Mouse (Mus musculus) liver, embryonic 14.5 days (tissue): ENCODE results near the gene Otud7b. TPM values are rescaled to one million over a fixed set of nuclear protein-coding genes. Genes with fewer than 3 reads are reported as not detected.

Experiments used
- ATAC-seq: fragments of 200-750 bp; cut with Nextera tagmentation; 2 replicates; pipeline ENCODE4 v1.8.0; 2017; ENCODE audit warnings: moderate number of reproducible peaks, mild to moderate bottlenecking, moderate library complexity; ENCODE audit not compliant: insufficient read depth
- DNase-seq, 3 experiments: peaks; one replicate each; pipeline ENCODE4 v3.0.0-alpha.2; 2012 to 2013; ENCODE audit warnings: low read depth in 3 of 3, low spot score in 3 of 3
- H3K27ac ChIP-seq: fragments of 300-500 bp; sonication (generic); 2 replicates; pipeline ENCODE4 v1.5.1; 2014; ENCODE audit warnings: moderate library complexity, mild to moderate bottlenecking, control low read depth, inconsistent platforms
- H3K27me3 ChIP-seq: fragments of 300-500 bp; sonication (generic); 2 replicates; pipeline ENCODE4 v1.6.1; 2014; ENCODE audit warnings: mild to moderate bottlenecking, low read length, moderate library complexity; ENCODE audit not compliant: control insufficient read depth, insufficient read depth
- H3K36me3 ChIP-seq: fragments of 300-500 bp; sonication (generic); replicated peaks from 2 replicates; pipeline ENCODE4 v1.6.1; 2014; ENCODE audit warnings: low read depth; ENCODE audit not compliant: control insufficient read depth, insufficient read depth
- H3K4me1 ChIP-seq, 2 experiments: fragments of 200-500 bp in 1 of 2; fragments of 300-500 bp in 1 of 2; sonication (generic) in 1 of 2; replicated peaks; 2 replicates each; pipeline ENCODE4 v1.6.1; 2012 to 2014; ENCODE audit warnings: antibody characterized with exemption in 1 of 2, inconsistent platforms in 1 of 2, low read length in 1 of 2; ENCODE audit not compliant: control insufficient read depth in 2 of 2, insufficient read depth in 2 of 2
- H3K4me2 ChIP-seq: fragments of 300-500 bp; sonication (generic); 2 replicates; pipeline ENCODE4 v1.6.1; 2014; ENCODE audit warnings: low read depth, mild to moderate bottlenecking, control low read depth, moderate library complexity
- H3K4me3 ChIP-seq, 2 experiments: fragments of 200-500 bp in 1 of 2; fragments of 300-500 bp in 1 of 2; sonication (generic) in 1 of 2; 2 replicates each; pipeline ENCODE4 v1.5.1; 2012 to 2014; ENCODE audit warnings: low read depth in 2 of 2, low read length in 2 of 2, mild to moderate bottlenecking in 2 of 2, control low read depth in 1 of 2, inconsistent platforms in 1 of 2, moderate library complexity in 1 of 2; ENCODE audit not compliant: insufficient read depth in 1 of 2
- H3K9ac ChIP-seq: fragments of 300-500 bp; sonication (generic); replicated peaks from 2 replicates; pipeline ENCODE4 v1.6.1; 2014; ENCODE audit warnings: mild to moderate bottlenecking, control low read depth, moderate library complexity
- H3K9me3 ChIP-seq: fragments of 300-500 bp; sonication (generic); 2 replicates; pipeline ENCODE4 v1.6.1; 2016; ENCODE audit warnings: low read length, mixed read lengths; ENCODE audit not compliant: control insufficient read depth
- CTCF ChIP-seq: IDR thresholded peaks from 2 replicates; pipeline ENCODE4 v1.5.1; 2016; ENCODE audit warnings: antibody characterized with exemption, low read depth, control low read depth
- EP300 ChIP-seq: IDR thresholded peaks from 2 replicates; pipeline ENCODE4 v1.6.1; 2016; ENCODE audit warnings: antibody characterized with exemption, low read depth
- WGBS: fragments of 180-500 bp; shearing (Covaris S2); extraction: QIAGEN DNeasy Blood & Tissue Kit; methylation state at CpG from one replicate; pipeline ENCODE4 v1.1.7; 2014; ENCODE audit not compliant: insufficient replicate concordance; 5-methylcytosine and 5-hydroxymethylcytosine counted together
- polyA plus RNA-seq, 2 experiments: library from polyadenylated mRNA; depleted of rRNA in 1 of 2; stranded (reverse) in 1 of 2; unstranded in 1 of 2; fragments of >200 nt; fragmentation: Nextera tagmentation in 1 of 2; extraction: Ambion mirVana in 1 of 2; gene quantifications; 2 replicates each; pipeline versions ENCODE4 v1.2.1 to v1.2.3; 2012 to 2014

The Otud7b gene
- polyA plus RNA-seq, 2 experiments, result 3.5 to 5.2 TPM

DNA sequence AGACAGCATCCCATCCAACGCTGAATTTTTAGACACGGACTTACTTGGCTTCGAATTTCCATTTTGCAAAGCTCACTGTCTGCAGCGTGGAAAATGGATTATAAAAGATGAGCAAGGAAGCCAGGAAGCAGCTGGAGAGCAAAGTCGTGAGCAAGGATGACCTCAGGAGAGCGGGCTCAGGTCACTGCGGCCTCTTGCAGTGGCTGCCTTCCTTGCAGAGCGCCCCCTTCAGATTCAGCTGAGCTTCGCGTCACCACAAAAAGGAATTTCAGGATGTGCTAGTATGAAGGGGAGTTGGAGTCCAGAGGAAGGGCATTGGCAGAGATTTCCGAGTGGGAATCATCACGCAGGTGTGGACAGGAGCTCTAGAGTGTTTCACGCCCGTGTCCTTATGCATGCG, 104.9 kb downstream of the Otud7b start:
- WGBS, result 29% methylated on average over 15 of the region's 15 CpGs
- Histone ChIP-seq H3K36me3 (no peaks in the 10 kb centered on the region), H3K27me3 (no peaks in the 10 kb centered on the region), H3K4me2 (no peak overlapping the region), H3K4me3 (no peak overlapping the region), H3K27ac (no peak overlapping the region), H3K9me3 (no peaks in the 10 kb centered on the region), H3K4me1 (no peaks in the 10 kb centered on the region), H3K9ac (no peak overlapping the region)
- TF ChIP-seq EP300 (no peak), CTCF (peak; percentile 54)
- no peak for ATAC-seq
- DNase-seq, result no peak

Other genes with a start within 250 kb of the Otud7b start
- 9.9 and 18.9 TPM in 2 replicates for gene Prpf3, start 248.6 kb upstream of the Otud7b start, polyA plus RNA-seq (2012; rRNA removed)
- 27.2 and 27.5 TPM in 2 replicates for gene Prpf3, start 248.6 kb upstream of the Otud7b start, polyA plus RNA-seq (2014; fragmentation: Nextera tagmentation; extraction: Ambion mirVana)
- gene Mrps21, start 233.0 kb upstream of the Otud7b start, polyA plus RNA-seq (2012; rRNA removed), result 72.5 and 119 TPM in 2 replicates
- 224 and 226 TPM in 2 replicates for gene Mrps21, start 233.0 kb upstream of the Otud7b start, polyA plus RNA-seq (2014; fragmentation: Nextera tagmentation; extraction: Ambion mirVana)
- gene Ciart, start 222.3 kb upstream of the Otud7b start, polyA plus RNA-seq (2012; rRNA removed), result 0.57 and 0.73 TPM in 2 replicates
- gene Ciart, start 222.3 kb upstream of the Otud7b start, polyA plus RNA-seq (2014; fragmentation: Nextera tagmentation; extraction: Ambion mirVana), result 0.32 and 0.53 TPM in 2 replicates
- gene BC028528, start 212.5 kb upstream of the Otud7b start, polyA plus RNA-seq (2012; rRNA removed), result 3.2 and 5.1 TPM in 2 replicates
- gene BC028528, start 212.5 kb upstream of the Otud7b start, polyA plus RNA-seq (2014; fragmentation: Nextera tagmentation; extraction: Ambion mirVana), result 3.8 and 5.1 TPM in 2 replicates
- gene Aph1a, start 210.6 kb upstream of the Otud7b start, polyA plus RNA-seq (2012; rRNA removed), result 26.2 and 28.6 TPM in 2 replicates
- gene Aph1a, start 210.6 kb upstream of the Otud7b start, polyA plus RNA-seq (2014; fragmentation: Nextera tagmentation; extraction: Ambion mirVana), result 14.0 and 16.1 TPM in 2 replicates
- 4.8 and 5.3 TPM in 2 replicates for gene Car14, start 199.8 kb upstream of the Otud7b start, polyA plus RNA-seq (2012; rRNA removed)
- gene Car14, start 199.8 kb upstream of the Otud7b start, polyA plus RNA-seq (2014; fragmentation: Nextera tagmentation; extraction: Ambion mirVana), result 9.3 and 11.1 TPM in 2 replicates
- gene Anp32e, start 175.3 kb upstream of the Otud7b start, polyA plus RNA-seq (2012; rRNA removed), result 39.5 and 104 TPM in 2 replicates
- 39.5 and 45.3 TPM in 2 replicates for gene Anp32e, start 175.3 kb upstream of the Otud7b start, polyA plus RNA-seq (2014; fragmentation: Nextera tagmentation; extraction: Ambion mirVana)
- 6.1 and 9.0 TPM in 2 replicates for gene Plekho1, start 108.5 kb upstream of the Otud7b start, polyA plus RNA-seq (2012; rRNA removed)
- gene Plekho1, start 108.5 kb upstream of the Otud7b start, polyA plus RNA-seq (2014; fragmentation: Nextera tagmentation; extraction: Ambion mirVana), result 3.6 and 5.4 TPM in 2 replicates
- 4.8 and 6.6 TPM in 2 replicates for gene Vps45, start 46.1 kb upstream of the Otud7b start, polyA plus RNA-seq (2012; rRNA removed)
- gene Vps45, start 46.1 kb upstream of the Otud7b start, polyA plus RNA-seq (2014; fragmentation: Nextera tagmentation; extraction: Ambion mirVana), result 9.0 and 9.8 TPM in 2 replicates
- gene Mtmr11, start 57.5 kb downstream of the Otud7b start, polyA plus RNA-seq (2012; rRNA removed), result 2.7 and 2.8 TPM in 2 replicates
- gene Mtmr11, start 57.5 kb downstream of the Otud7b start, polyA plus RNA-seq (2014; fragmentation: Nextera tagmentation; extraction: Ambion mirVana), result 1.9 and 2.1 TPM in 2 replicates
- 48.2 and 54.2 TPM in 2 replicates for gene Sf3b4, start 67.8 kb downstream of the Otud7b start, polyA plus RNA-seq (2012; rRNA removed)
- 75.4 and 83.8 TPM in 2 replicates for gene Sf3b4, start 67.8 kb downstream of the Otud7b start, polyA plus RNA-seq (2014; fragmentation: Nextera tagmentation; extraction: Ambion mirVana)
- gene Sv2a, start 76.6 kb downstream of the Otud7b start, polyA plus RNA-seq (2012; rRNA removed), result 0.39 and 0.48 TPM in 2 replicates
- 0.10 and 0.39 TPM in 2 replicates for gene Sv2a, start 76.6 kb downstream of the Otud7b start, polyA plus RNA-seq (2014; fragmentation: Nextera tagmentation; extraction: Ambion mirVana)
- 32.2 and 34.0 TPM in 2 replicates for gene Bola1, start 115.2 kb downstream of the Otud7b start, polyA plus RNA-seq (2012; rRNA removed)
- 49.4 and 49.7 TPM in 2 replicates for gene Bola1, start 115.2 kb downstream of the Otud7b start, polyA plus RNA-seq (2014; fragmentation: Nextera tagmentation; extraction: Ambion mirVana)
- 0.68 TPM in 1 of 2 replicates, not detected in the other for gene Hist2h2ab, start 115.3 kb downstream of the Otud7b start, polyA plus RNA-seq (2012; rRNA removed)
- 0.52 TPM in 1 of 2 replicates, not detected in the other for gene Hist2h2ab, start 115.3 kb downstream of the Otud7b start, polyA plus RNA-seq (2014; fragmentation: Nextera tagmentation; extraction: Ambion mirVana)
- 18.5 and 20.7 TPM in 2 replicates for gene Hist2h2ac, start 116.4 kb downstream of the Otud7b start, polyA plus RNA-seq (2012; rRNA removed)
- 14.0 and 18.2 TPM in 2 replicates for gene Hist2h2ac, start 116.4 kb downstream of the Otud7b start, polyA plus RNA-seq (2014; fragmentation: Nextera tagmentation; extraction: Ambion mirVana)
- 8.7 and 8.9 TPM in 2 replicates for gene Hist2h2be, start 116.6 kb downstream of the Otud7b start, polyA plus RNA-seq (2012; rRNA removed)
- gene Hist2h2be, start 116.6 kb downstream of the Otud7b start, polyA plus RNA-seq (2014; fragmentation: Nextera tagmentation; extraction: Ambion mirVana), result 6.4 and 9.1 TPM in 2 replicates
- 91.6 and 122 TPM in 2 replicates for gene Hist2h3c2, start 134.6 kb downstream of the Otud7b start, polyA plus RNA-seq (2012; rRNA removed)
- 13.6 and 14.6 TPM in 2 replicates for gene Hist2h3c2, start 134.6 kb downstream of the Otud7b start, polyA plus RNA-seq (2014; fragmentation: Nextera tagmentation; extraction: Ambion mirVana)
- 32.9 and 34.5 TPM in 2 replicates for gene Hist2h2aa2, start 135.7 kb downstream of the Otud7b start, polyA plus RNA-seq (2012; rRNA removed)
- gene Hist2h2aa2, start 135.7 kb downstream of the Otud7b start, polyA plus RNA-seq (2014; fragmentation: Nextera tagmentation; extraction: Ambion mirVana), result 34.2 and 39.0 TPM in 2 replicates
- gene Hist2h2aa1, start 141.0 kb downstream of the Otud7b start, polyA plus RNA-seq (2012; rRNA removed), result 45.7 and 46.3 TPM in 2 replicates
- 32.0 TPM in 2 replicates for gene Hist2h2aa1, start 141.0 kb downstream of the Otud7b start, polyA plus RNA-seq (2014; fragmentation: Nextera tagmentation; extraction: Ambion mirVana)
- 2.4 and 3.6 TPM in 2 replicates for gene Hist2h3c1, start 142.2 kb downstream of the Otud7b start, polyA plus RNA-seq (2012; rRNA removed)
- gene Hist2h3c1, start 142.2 kb downstream of the Otud7b start, polyA plus RNA-seq (2014; fragmentation: Nextera tagmentation; extraction: Ambion mirVana), result 2.6 and 5.7 TPM in 2 replicates
- gene Hist2h4, start 158.8 kb downstream of the Otud7b start, polyA plus RNA-seq (2012; rRNA removed), result 12.2 and 16.3 TPM in 2 replicates
- gene Hist2h4, start 158.8 kb downstream of the Otud7b start, polyA plus RNA-seq (2014; fragmentation: Nextera tagmentation; extraction: Ambion mirVana), result 15.1 TPM in 2 replicates
- gene Hist2h3b, start 164.1 kb downstream of the Otud7b start, polyA plus RNA-seq (2012; rRNA removed), result 68.0 and 127 TPM in 2 replicates
- gene Hist2h3b, start 164.1 kb downstream of the Otud7b start, polyA plus RNA-seq (2014; fragmentation: Nextera tagmentation; extraction: Ambion mirVana), result 91.2 and 100 TPM in 2 replicates
- 9.5 and 16.9 TPM in 2 replicates for gene Hist2h2bb, start 165.2 kb downstream of the Otud7b start, polyA plus RNA-seq (2012; rRNA removed)
- 23.3 and 24.5 TPM in 2 replicates for gene Hist2h2bb, start 165.2 kb downstream of the Otud7b start, polyA plus RNA-seq (2014; fragmentation: Nextera tagmentation; extraction: Ambion mirVana)
- 2.8 and 3.3 TPM in 2 replicates for gene Fcgr1, start 189.4 kb downstream of the Otud7b start, polyA plus RNA-seq (2012; rRNA removed)
- 4.8 and 5.6 TPM in 2 replicates for gene Fcgr1, start 189.4 kb downstream of the Otud7b start, polyA plus RNA-seq (2014; fragmentation: Nextera tagmentation; extraction: Ambion mirVana)